Mouse (Mus musculus) ES-E14 (cell line): ENCODE results near the gene Nbr1.

Experiments used
- HCFC1 ChIP-seq: IDR thresholded peaks from 2 replicates; pipeline ENCODE4 v1.6.1; 2012; ENCODE audit warnings: low read length, inconsistent platforms, borderline replicate concordance; ENCODE audit not compliant: insufficient read depth
- MAFK ChIP-seq: IDR thresholded peaks from 2 replicates; pipeline ENCODE4 v1.6.1; 2014; ENCODE audit warnings: mild to moderate bottlenecking, low read depth, low read length, inconsistent platforms; ENCODE audit not compliant: insufficient read depth
- ZC3H11A ChIP-seq: IDR thresholded peaks from 2 replicates; pipeline ENCODE4 v1.6.1; 2012; ENCODE audit warnings: low read depth, mild to moderate bottlenecking, inconsistent platforms, low read length, borderline replicate concordance

GRCm38 (mm10) chr11:101616948-101617767 is 65.2 kb downstream of the Nbr1 start:
- TF ChIP-seq MAFK (no peak), HCFC1 (no peak), ZC3H11A (no peak)
